Mouse (Mus musculus): ENCODE data around the gene Tatdn2. TPM values are rescaled to one million over a fixed set of nuclear protein-coding genes. Genes with fewer than 3 reads are reported as not detected.

Gene Tatdn2
- total RNA-seq, 2 experiments from 2014 or later: 66.2 to 72.0 TPM

Small RNA genes within 50 kb of the gene (microRNA-seq; reads per million reads assigned to microRNA genes)
- gene Mir7042: 1.8 to 2.3 reads per million in 2 experiments

Other genes starting within 250 kb of the Tatdn2 start
- gene Il17re, start 238.6 kb upstream of the Tatdn2 start, total RNA-seq (2021): under 1 TPM; 0.36 to 0.81 TPM
- gene Il17rc, start 225.6 kb upstream of the Tatdn2 start, total RNA-seq (2021): 1 to 10 TPM; 3.4 to 3.8 TPM
- 100 to 1,000 TPM in 1 of 2 experiments, 10 to 100 TPM in 1; 99.5 to 101 TPM for gene Creld1, start 213.8 kb upstream of the Tatdn2 start, total RNA-seq (2021)
- gene Prrt3, start 195.1 kb upstream of the Tatdn2 start, total RNA-seq (2021): 10 to 100 TPM; 45.8 to 48.1 TPM
- 10 to 100 TPM; 79.0 to 80.5 TPM for gene Emc3, start 165.4 kb upstream of the Tatdn2 start, total RNA-seq (2021)
- gene Fancd2, start 165.4 kb upstream of the Tatdn2 start, total RNA-seq (2021): 1 to 10 TPM; 2.5 to 4.1 TPM
- gene Fancd2os, start 96.3 kb upstream of the Tatdn2 start, total RNA-seq (2021): under 1 TPM; 0.23 to 0.45 TPM
- gene Brk1, start 92.3 kb upstream of the Tatdn2 start, total RNA-seq (2021): 100 to 1,000 TPM; 228 to 229 TPM
- gene Vhl, start 73.1 kb upstream of the Tatdn2 start, total RNA-seq (2021): 10 to 100 TPM; 51.9 to 54.7 TPM
- gene Irak2, start 58.6 kb upstream of the Tatdn2 start, total RNA-seq (2021): 10 to 100 TPM; 19.9 to 20.0 TPM
- under 1 TPM in 1 of 2 experiments, not detected in 1; 0.79 TPM for gene Ghrl, start 22.8 kb downstream of the Tatdn2 start, total RNA-seq (2021)
- 10 to 100 TPM; 80.2 to 83.7 TPM for gene Sec13, start 43.7 kb downstream of the Tatdn2 start, total RNA-seq (2021)